Mouse (Mus musculus) thymus, adult 2 months (tissue): ENCODE measurements around the gene Fhad1. TPM values are rescaled to one million over a fixed set of nuclear protein-coding genes. Genes with fewer than 3 reads are reported as not detected.
"Not testable (repeated sequence)": the region's sequence is repeated elsewhere in the genome, so short reads cannot be mapped to it uniquely, and the experiment has no call there.

Source experiments
- DNase-seq: peaks from one replicate; pipeline ENCODE4 v3.0.0; 2021
- H3K27ac ChIP-seq: fragments of 200-500 bp; 2 replicates; pipeline ENCODE4 v1.5.1; 2012; ENCODE audit warnings: low read length, control low read depth; ENCODE audit not compliant: control insufficient read depth, insufficient read depth
- H3K27me3 ChIP-seq: fragments of 200-500 bp; 2 replicates; pipeline ENCODE4 v1.6.1; 2012; ENCODE audit warnings: mild to moderate bottlenecking, low read length, moderate library complexity, mixed read lengths; ENCODE audit not compliant: control insufficient read depth, insufficient read depth
- H3K36me3 ChIP-seq: fragments of 200-500 bp; 2 replicates; pipeline ENCODE4 v1.6.1; 2012; ENCODE audit warnings: mild to moderate bottlenecking, low read length, moderate library complexity; ENCODE audit not compliant: control insufficient read depth, insufficient read depth
- H3K4me1 ChIP-seq: fragments of 200-500 bp; replicated peaks from 2 replicates; pipeline ENCODE4 v1.6.1; 2012; ENCODE audit warnings: low read length; ENCODE audit not compliant: control insufficient read depth, insufficient read depth
- H3K4me3 ChIP-seq: fragments of 200-500 bp; 2 replicates; pipeline ENCODE4 v1.5.1; 2012; ENCODE audit warnings: mild to moderate bottlenecking, low read length, control low read depth, moderate library complexity; ENCODE audit not compliant: control insufficient read depth, insufficient read depth
- CTCF ChIP-seq: fragments of 200-500 bp; IDR thresholded peaks from 2 replicates; pipeline ENCODE4 v1.5.1; 2012; ENCODE audit warnings: mild to moderate bottlenecking, control low read depth, low read length, moderate library complexity, borderline replicate concordance; ENCODE audit not compliant: control insufficient read depth, poor library complexity, insufficient read depth; ENCODE audit errors: extremely low read depth
- POLR2A ChIP-seq: fragments of 200-500 bp; IDR thresholded peaks from 2 replicates; pipeline ENCODE4 v1.6.1; 2012; ENCODE audit warnings: mild to moderate bottlenecking, low read length, control low read depth, moderate library complexity; ENCODE audit not compliant: control insufficient read depth, poor library complexity, insufficient read depth; ENCODE audit errors: extremely low read depth
- WGBS: fragments of 180-500 bp; shearing (Covaris S2); methylation state at CpG from one replicate; pipeline ENCODE4 v1.1.7; 2018; 5-methylcytosine and 5-hydroxymethylcytosine counted together
- polyA plus RNA-seq: library from polyadenylated mRNA; depleted of rRNA; stranded (reverse); fragments of >200 nt; gene quantifications from 2 replicates; pipeline ENCODE4 v1.2.3, GENCODE M21; 2012

Fhad1 gene
- polyA plus RNA-seq, 1 experiment, result 1.1 TPM

DNA sequence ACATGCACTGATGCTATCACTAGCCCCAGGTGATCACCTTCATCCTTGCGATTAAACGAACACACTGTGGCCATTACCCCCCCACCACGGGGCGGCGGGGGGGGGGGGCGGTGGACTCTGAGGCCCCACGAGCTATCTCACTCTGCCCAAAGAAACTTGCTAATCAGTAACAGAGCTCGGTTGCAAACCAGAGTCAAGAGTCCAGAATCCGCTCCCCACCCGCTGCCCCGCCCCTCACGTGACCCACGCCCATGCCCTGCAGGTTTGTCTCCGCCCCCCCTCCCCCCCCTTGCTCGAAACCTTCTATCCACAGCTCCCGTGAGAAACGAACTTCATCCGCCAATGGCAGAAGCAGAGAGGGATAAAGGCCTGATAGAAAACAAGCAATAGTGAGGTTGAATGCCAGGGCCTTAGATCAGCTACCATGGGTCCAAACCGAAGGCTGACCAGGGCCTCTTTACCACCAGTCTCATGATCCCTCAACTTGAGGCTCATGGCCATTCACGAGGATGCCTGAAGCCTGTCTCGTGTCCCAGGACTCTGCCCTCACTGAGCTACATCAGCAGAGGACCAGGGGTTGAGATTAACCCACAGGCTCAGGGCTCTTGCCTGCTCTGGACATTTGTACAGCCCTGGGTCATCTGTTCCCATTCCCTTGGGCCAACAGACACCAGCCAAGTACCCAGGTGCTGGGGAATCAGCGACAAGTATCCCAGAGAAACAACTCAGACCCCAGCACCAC, 37.7 kb upstream of the Fhad1 start:
- Histone ChIP-seq H3K4me1 (no peaks in the 10 kb centered on the region), H3K27me3 (no peaks in the 10 kb centered on the region)

GRCm38 (mm10) chr4:142051883-142052282, 37.0 kb upstream of the Fhad1 start:
- H3K36me3 ChIP-seq, H3K27ac ChIP-seq, H3K27me3 ChIP-seq, DNase-seq, H3K4me1 ChIP-seq, H3K4me3 ChIP-seq: not testable (repeated sequence)
- WGBS, result 90% methylated on average over 6 of the region's 6 CpGs

More for the DNA sequence above, 37.7 kb upstream of the Fhad1 start:
- Histone ChIP-seq H3K27ac (no peak overlapping the region), H3K36me3 (no peaks in the 10 kb centered on the region), H3K4me3 (no peak overlapping the region)
- TF ChIP-seq POLR2A (no peak), CTCF (no peak)
- no peak for DNase-seq
- WGBS, result 85% methylated on average over 22 of the region's 22 CpGs

DNA sequence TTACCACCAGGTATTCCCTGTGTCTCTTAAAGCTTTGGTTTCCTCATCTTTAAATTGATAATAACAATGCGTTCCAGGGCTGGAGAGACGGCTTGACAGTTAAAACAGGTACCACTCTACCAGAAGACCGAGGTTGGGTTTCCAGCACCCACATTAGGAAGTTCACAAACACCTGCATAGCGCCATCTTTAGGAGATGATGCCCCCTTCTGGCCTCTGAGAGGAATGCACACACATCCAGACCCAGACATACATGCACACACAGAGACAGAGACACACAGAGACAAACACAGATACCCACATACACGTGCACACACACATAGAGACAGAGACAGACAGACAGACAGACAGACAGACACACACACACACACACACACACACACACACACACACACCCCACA, 35.1 kb upstream of the Fhad1 start:
- TF ChIP-seq POLR2A (no peak), CTCF (no peak)
- DNase-seq, result no peak
- Histone ChIP-seq H3K4me1 (no peaks in the 10 kb centered on the region), H3K27me3 (no peaks in the 10 kb centered on the region), H3K27ac (no peak overlapping the region), H3K36me3 (no peaks in the 10 kb centered on the region), H3K4me3 (no peak overlapping the region)
- 98% methylated on average over 5 of the region's 5 CpGs for whole genome bisulfite sequencing

- no peak overlapping the region for H3K4me3 ChIP-seq
- H3K27ac ChIP-seq, result no peak overlapping the region
- H3K36me3 ChIP-seq, result no peaks in the 10 kb centered on the region
- no peak for TF ChIP-seq POLR2A
- TF ChIP-seq CTCF, result no peak
- no peaks in the 10 kb centered on the region for H3K27me3 ChIP-seq
- no peak for DNase-seq
- H3K4me1 ChIP-seq, result no peaks in the 10 kb centered on the region
- 55% methylated on average over 8 of the region's 8 CpGs for WGBS
Measured at GRCm38 (mm10) chr4:142048391-142048790, 33.5 kb upstream of the Fhad1 start.

DNA sequence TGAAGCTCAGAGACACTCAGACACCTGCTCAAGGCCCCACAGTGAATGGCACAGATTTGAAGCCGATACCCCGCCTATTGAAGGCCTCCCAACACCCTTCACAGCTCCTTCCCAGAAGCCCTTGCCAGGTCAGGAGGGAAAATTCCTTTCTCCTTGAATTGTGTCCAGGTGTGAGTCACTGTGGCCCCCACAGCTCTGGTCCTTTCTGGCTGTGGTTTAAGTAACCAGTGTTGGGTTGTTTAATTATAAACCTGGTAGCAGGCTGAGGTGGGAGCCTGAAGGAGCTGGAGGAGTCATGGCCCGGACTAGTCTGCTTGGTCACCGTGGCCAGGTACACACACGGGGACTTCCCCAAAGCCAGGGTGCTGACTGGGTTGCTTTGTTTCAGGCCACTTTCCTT, 32.1 kb upstream of the Fhad1 start:
- no peak for DNase-seq
- H3K4me1 ChIP-seq, result no peaks in the 10 kb centered on the region
- no peaks in the 10 kb centered on the region for H3K27me3 ChIP-seq

GRCm38 (mm10) chr4:142046496-142046895, 31.6 kb upstream of the Fhad1 start:
- no peaks in the 10 kb centered on the region for H3K36me3 ChIP-seq
- DNase-seq, result no peak
- 58% methylated on average over 7 of the region's 7 CpGs for WGBS
- TF ChIP-seq CTCF (no peak), POLR2A (no peak)
- H3K27me3 ChIP-seq, result no peaks in the 10 kb centered on the region
- H3K4me1 ChIP-seq, result no peaks in the 10 kb centered on the region
- H3K4me3 ChIP-seq, result no peak overlapping the region
- no peak overlapping the region for H3K27ac ChIP-seq

More for the DNA sequence above, 32.1 kb upstream of the Fhad1 start:
- WGBS, result 66% methylated on average over 5 of the region's 5 CpGs
- no peak for TF ChIP-seq CTCF
- TF ChIP-seq POLR2A, result no peak
- Histone ChIP-seq H3K36me3 (no peaks in the 10 kb centered on the region), H3K27ac (no peak overlapping the region), H3K4me3 (no peak overlapping the region)

DNA sequence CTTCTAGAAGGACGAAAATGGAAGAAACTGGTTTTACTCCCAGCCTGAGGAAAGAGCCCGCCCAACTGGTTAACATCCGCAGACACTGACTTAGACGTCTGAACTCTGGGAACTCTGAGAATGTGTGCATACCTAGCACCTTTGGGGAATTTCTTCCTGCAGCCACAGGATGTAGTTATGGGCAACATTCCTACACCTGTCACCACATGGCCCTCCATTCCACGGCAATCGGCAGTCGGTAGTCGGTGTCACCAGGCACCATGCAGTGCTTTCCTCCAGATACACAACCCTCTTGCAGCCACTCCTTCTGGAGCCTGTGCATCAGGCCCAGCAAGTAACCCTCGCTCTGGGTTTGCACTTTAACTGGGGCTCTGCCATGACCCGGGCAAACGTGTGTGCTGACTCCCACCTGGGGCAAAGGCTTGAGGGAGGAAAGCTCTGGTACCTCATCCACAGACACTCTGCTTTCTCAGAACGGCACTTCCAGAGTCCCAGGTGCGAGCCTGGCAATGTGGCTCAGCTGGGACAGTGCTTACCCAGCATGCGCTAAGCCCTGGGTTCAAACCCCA, 30.8 kb upstream of the Fhad1 start:
- no peaks in the 10 kb centered on the region for H3K36me3 ChIP-seq
- TF ChIP-seq POLR2A (no peak), CTCF (no peak)
- WGBS, result 89% methylated on average over 14 of the region's 14 CpGs
- H3K27me3 ChIP-seq, result no peaks in the 10 kb centered on the region
- DNase-seq, result no peak
- H3K4me1 ChIP-seq, result no peaks in the 10 kb centered on the region
- no peak overlapping the region for H3K27ac ChIP-seq
- H3K4me3 ChIP-seq, result no peak overlapping the region
